In the genomic region with DNA sequence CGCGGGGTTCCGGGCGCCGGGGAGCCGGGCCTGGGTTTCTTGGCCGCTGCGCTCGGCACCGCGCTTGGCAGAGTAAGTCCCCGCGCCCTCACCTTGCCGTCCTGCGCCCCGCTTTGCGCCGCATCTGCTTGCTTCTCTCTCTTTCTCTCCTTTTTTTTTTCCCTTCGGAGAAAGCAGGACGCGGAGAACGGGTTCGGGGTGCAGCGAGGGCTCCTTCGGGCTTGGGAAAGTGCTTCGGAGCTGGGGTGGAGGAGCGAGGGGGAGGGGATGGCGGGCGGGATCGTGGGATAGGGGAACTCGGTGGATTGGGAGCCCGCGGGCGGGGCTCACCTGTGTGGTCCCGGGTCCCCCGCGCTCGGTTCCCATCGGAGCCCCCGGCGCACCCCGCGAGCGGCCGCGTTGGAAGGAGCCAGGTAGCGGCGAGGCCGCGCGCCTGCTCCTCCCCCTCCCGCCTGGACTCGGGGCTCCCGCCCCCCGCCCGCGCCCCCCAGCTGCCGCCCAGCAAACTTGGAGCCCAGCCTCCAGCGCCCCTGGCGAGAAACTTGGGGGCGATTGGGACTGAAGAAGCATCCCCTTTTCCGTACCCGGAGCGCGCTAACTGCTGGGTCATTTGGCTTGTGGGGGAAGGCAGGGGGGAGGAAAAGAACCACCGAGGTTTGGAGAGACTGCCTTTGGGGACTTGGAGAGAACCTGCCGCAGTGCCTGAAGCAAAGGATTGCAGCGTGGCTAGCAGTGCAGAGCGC, we compare ENCODE assay signal across 8 mouse cellular contexts. TPM values are rescaled to one million over a fixed set of nuclear protein-coding genes. Genes with fewer than 3 reads are reported as not detected.
DNase-seq lines count a peak whose midpoint lies in the region; ATAC-seq and TF ChIP-seq lines count a peak whose summit lies in the region.

No protein-coding gene starts in this region.

- H3K4me1 ChIP-seq in hindbrain, embryonic 15.5 days (replicated peaks) = peaks cover 27% of the 10 kb centered on the region
- H3K4me1 ChIP-seq in liver, embryonic 15.5 days (replicated peaks) = peaks cover 65% of the 10 kb centered on the region
- H3K4me1 ChIP-seq in neural tube, embryonic 13.5 days (replicated peaks) = peaks cover 37% of the 10 kb centered on the region

- peak overlapping the region; percentile 96 for H3K27ac ChIP-seq in left cerebral cortex, adult 2 months
- peak overlapping the region; percentile 94 for H3K27ac ChIP-seq in hindbrain, embryonic 15.5 days (replicated peaks)
- peak overlapping the region; percentile 97 for H3K27ac ChIP-seq in liver, embryonic 15.5 days (replicated peaks)
- H3K27ac ChIP-seq in neural tube, embryonic 13.5 days (replicated peaks) = peak overlapping the region; percentile 93

- ATAC-seq in erythroblast, adult 5-6 weeks (replicated peaks; ENCODE audit: low FRiP score, poor library complexity, severe bottlenecking) = peak; percentile 6; the same call in 1 of the 2 replicates
- 0 out of 2 replicates have a peak, but pooled peaks have one; percentile 10 for ATAC-seq in hindbrain, embryonic 15.5 days (ENCODE audit: low FRiP score, low read depth)
- no peak for ATAC-seq in liver, embryonic 15.5 days (ENCODE audit: insufficient read depth)
- ATAC-seq in neural tube, embryonic 13.5 days (ENCODE audit: low read depth) = peak; percentile 42

- H3K27me3 ChIP-seq in hindbrain, embryonic 15.5 days = no peaks in the 10 kb centered on the region
- H3K27me3 ChIP-seq in liver, embryonic 15.5 days = peaks cover 35% of the 10 kb centered on the region
- no peaks in the 10 kb centered on the region for H3K27me3 ChIP-seq in neural tube, embryonic 13.5 days

- peak overlapping the region; percentile 81 for H3K9ac ChIP-seq in hindbrain, embryonic 15.5 days
- H3K9ac ChIP-seq in liver, embryonic 15.5 days = peak overlapping the region; percentile 97
- H3K9ac ChIP-seq in neural tube, embryonic 13.5 days = peak overlapping the region; percentile 88

- H3K4me3 ChIP-seq in left cerebral cortex, adult 2 months = peak overlapping the region; percentile 75
- peak overlapping the region; percentile 93 for H3K4me3 ChIP-seq in hindbrain, embryonic 15.5 days
- H3K4me3 ChIP-seq in liver, embryonic 15.5 days (replicated peaks) = peak overlapping the region; percentile 95
- H3K4me3 ChIP-seq in neural tube, embryonic 13.5 days = peak overlapping the region; percentile 79

- WGBS in hindbrain, embryonic 15.5 days = under 1% methylated on average over 65 of the region's 69 CpGs
- under 1% methylated on average over 66 of the region's 69 CpGs for WGBS in liver, embryonic 15.5 days (ENCODE audit: insufficient replicate concordance)
- WGBS in neural tube, embryonic 13.5 days = under 1% methylated on average over 53 of the region's 69 CpGs

- DNase-seq in left cerebral cortex, adult 2 months (ENCODE audit: extremely low spot score in 1 of 2, low spot score in 2 of 2) = peak; percentile 33 to 42
- DNase-seq in left cerebral cortex, adult 9 months (ENCODE audit: low spot score in 2 of 2) = no peak
- peak; percentile 72 for DNase-seq in adrenal gland, postnatal 14 days
- DNase-seq in thymus, postnatal 4 days = peak; percentile 85

- peak overlapping the region; percentile 62 for H3K4me2 ChIP-seq in hindbrain, embryonic 15.5 days
- H3K4me2 ChIP-seq in liver, embryonic 15.5 days = peak overlapping the region; percentile 96
- peak overlapping the region; percentile 88 for H3K4me2 ChIP-seq in neural tube, embryonic 13.5 days

- H3K36me3 ChIP-seq in hindbrain, embryonic 15.5 days = no peaks in the 10 kb centered on the region
- H3K36me3 ChIP-seq in liver, embryonic 15.5 days (replicated peaks) = peaks cover 29% of the 10 kb centered on the region
- H3K36me3 ChIP-seq in neural tube, embryonic 13.5 days = no peaks in the 10 kb centered on the region

- TF ChIP-seq CTCF in left cerebral cortex, adult 2 months (IDR thresholded peaks at IDR 0.05) = no peak

- H3K9me3 ChIP-seq in hindbrain, embryonic 15.5 days = no peaks in the 10 kb centered on the region
- H3K9me3 ChIP-seq in liver, embryonic 15.5 days (replicated peaks) = no peaks in the 10 kb centered on the region
- 0 out of 2 replicates have a peak, but pooled peaks cover 4% of the 10 kb centered on the region for H3K9me3 ChIP-seq in neural tube, embryonic 13.5 days

- intact Hi-C loops in left cerebral cortex, adult 2 months (cut with DNase I) = loop anchor here (2.0 kb wide), 1 partner anchor 103 kb away; no protein-coding TSS in a partner anchor

RNA-seq across cellular contexts. Expression of gene Klf3, which starts 0.7 kb away (rescaled TPM):
- 10 to 100 TPM; 28.4 to 35.8 TPM for total RNA-seq in left cerebral cortex, adult 2 months (2021)
- total RNA-seq in adrenal gland, postnatal 14 days (2021) = 73.5 and 74.1 TPM in 2 replicates
- 207 and 277 TPM in 2 replicates for total RNA-seq in erythroblast, adult 5-6 weeks (2015; ENCODE audit: low replicate concordance)
- total RNA-seq in erythroblast, adult 5-6 weeks (2017; ENCODE audit: low replicate concordance) = 170 and 195 TPM in 2 replicates
- 28.9 and 30.3 TPM in 2 replicates for polyA plus RNA-seq in hindbrain, embryonic 15.5 days (2015; fragmentation: Nextera tagmentation; extraction: Ambion mirVana)
- polyA plus RNA-seq in liver, embryonic 15.5 days (2015; fragmentation: Nextera tagmentation; extraction: Ambion mirVana) = 104 and 107 TPM in 2 replicates
- polyA plus RNA-seq in neural tube, embryonic 13.5 days (2015; fragmentation: Nextera tagmentation; extraction: Ambion mirVana) = 23.8 and 25.3 TPM in 2 replicates

Comparison
In these comparisons a context has a peak if more than half of its experiments do, and no peak if none do; other contexts are left out.
1. DNase-seq: peak in left cerebral cortex, adult 2 months (2 of 2), adrenal gland, postnatal 14 days (single experiment) and thymus, postnatal 4 days (single experiment); none in left cerebral cortex, adult 9 months (0 of 2).
2. Peak in every context shown above with its lines, with median percentiles within 50 percentile points of each other: H3K27ac ChIP-seq, H3K4me3 ChIP-seq, H3K4me2 ChIP-seq and H3K9ac ChIP-seq.